Mouse (Mus musculus) heart, postnatal 0 days (tissue): ENCODE data around the gene Ccser1.

Experiments
- CTCF ChIP-seq: IDR thresholded peaks from 2 replicates; pipeline ENCODE4 v1.5.1; 2016; ENCODE audit warnings: antibody characterized with exemption, control low read depth, low read depth
- EP300 ChIP-seq: IDR thresholded peaks from 2 replicates; pipeline ENCODE4 v1.6.1; 2016; ENCODE audit warnings: antibody characterized with exemption, low read depth

- TF ChIP-seq EP300: no peak
- TF ChIP-seq CTCF: no peak
These were observed 982.5 kb downstream of the Ccser1 start for GRCm38 (mm10) chr6:62162596-62162995.
